Mouse (Mus musculus): ENCODE results near the gene Actn3. TPM values are rescaled to one million over a fixed set of nuclear protein-coding genes. Genes with fewer than 3 reads are reported as not detected.
"Not testable (repeated sequence)": the region's sequence is repeated elsewhere in the genome, so short reads cannot be mapped to it uniquely, and the experiment has no call there.

Actn3 gene
- 1 to 10 TPM; 2.5 to 3.4 TPM for total RNA-seq (2021)

DNA sequence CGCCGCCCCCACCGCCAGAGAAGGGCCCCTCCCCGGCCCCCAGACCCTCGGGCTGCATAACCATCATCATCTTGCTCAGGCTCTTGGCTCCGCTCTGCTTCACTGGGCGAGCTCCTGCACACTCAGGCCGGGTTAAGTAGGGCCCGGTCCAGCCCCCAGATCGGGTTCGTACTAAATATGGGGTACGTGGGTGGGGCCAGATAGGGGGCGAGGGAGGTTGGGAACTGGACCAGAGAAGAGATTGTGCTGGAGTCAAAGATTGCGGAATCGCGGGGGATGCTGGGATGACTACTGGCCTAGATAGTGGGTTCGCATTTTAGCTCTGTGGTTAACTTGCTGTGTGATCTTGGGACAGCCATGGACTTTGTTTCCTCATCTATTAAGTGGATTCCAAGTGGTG is at the start of gene Actn3:
TSS of gene Actn3 (minus strand) at position 125 of the 400 bp plus-strand sequence.
- intact Hi-C loops (cut with DNase I): no loop called here
- DNase-seq: no peak

DNA sequence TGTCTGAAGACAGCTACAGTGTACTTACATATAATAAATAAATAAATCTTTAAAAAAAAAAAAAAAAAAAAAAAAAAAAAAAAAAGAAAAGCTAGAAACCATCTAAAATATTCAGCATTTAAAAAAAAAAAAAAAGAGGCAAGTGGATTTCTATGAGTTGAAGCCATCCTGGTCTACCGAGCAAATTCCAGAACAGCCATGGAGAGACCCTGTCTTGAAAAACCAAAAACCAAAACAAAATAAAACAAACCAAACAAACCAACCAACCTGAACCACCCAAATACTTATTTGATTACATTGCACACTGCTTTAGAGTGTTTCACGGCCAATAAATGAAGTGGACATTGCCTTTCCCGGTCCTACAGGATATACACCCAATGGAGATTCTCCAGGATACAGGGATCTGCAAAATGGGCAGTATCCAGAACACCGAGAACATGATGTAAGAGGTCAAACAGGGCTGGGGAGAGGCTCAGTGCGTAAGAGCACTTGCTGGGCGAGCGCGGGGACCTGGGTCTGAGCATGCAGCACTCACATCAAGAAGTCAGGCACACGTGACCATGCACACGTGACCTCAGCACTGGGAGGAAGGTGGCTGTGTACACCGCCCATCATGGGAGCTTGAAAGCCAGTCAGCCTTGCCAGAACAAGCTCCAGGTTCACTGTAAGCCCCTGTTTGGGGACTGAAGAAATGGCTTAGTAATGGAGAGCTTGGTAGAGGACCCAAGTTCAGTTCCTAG is 47.6 kb upstream of the Actn3 start:
- intact Hi-C loops (cut with DNase I): no loop called here
- no peak for DNase-seq

DNA sequence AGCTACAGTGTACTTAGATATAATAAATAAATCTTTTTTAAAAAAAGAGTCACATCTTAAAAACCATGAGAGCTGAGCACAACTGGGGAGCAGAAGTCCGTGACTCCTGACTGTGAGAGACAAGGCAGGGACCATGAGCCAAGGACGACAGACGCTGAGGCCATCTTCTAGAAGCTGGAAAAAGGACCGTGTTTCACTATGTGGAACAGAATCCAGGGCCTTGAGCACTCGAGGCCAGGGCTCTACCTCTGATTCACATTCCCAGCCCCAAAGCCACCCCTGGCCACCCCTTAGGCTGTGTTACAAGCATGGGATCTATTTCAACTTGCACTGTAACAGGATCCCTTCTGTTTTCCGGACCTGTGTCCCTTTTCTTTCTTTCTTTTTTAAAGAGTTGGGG is 41.9 kb upstream of the Actn3 start:
- intact Hi-C loops (cut with DNase I): no loop called here
- DNase-seq: no peak

DNA sequence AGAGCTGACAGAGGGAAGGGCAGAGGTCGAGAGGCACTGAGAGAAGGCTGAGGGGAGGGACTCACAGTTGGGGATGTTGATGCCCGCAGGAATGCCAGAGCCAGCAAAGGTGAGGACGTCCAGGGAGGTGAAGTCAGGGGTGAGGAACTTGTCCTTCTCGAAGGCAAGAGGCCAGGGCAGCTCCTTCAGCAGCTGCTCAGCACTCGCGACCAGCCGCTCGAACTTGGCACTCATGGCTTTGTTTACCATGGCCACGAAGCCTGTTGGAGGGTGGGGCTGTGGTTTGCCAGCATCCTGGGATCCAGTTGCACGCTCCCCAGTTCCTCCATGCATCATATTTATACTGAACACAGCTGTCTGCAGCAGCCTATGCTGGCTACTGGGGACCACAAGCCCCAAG is 39.1 kb upstream of the Actn3 start:
- DNase-seq: no peak
- intact Hi-C loops (cut with DNase I): no loop called here

DNA sequence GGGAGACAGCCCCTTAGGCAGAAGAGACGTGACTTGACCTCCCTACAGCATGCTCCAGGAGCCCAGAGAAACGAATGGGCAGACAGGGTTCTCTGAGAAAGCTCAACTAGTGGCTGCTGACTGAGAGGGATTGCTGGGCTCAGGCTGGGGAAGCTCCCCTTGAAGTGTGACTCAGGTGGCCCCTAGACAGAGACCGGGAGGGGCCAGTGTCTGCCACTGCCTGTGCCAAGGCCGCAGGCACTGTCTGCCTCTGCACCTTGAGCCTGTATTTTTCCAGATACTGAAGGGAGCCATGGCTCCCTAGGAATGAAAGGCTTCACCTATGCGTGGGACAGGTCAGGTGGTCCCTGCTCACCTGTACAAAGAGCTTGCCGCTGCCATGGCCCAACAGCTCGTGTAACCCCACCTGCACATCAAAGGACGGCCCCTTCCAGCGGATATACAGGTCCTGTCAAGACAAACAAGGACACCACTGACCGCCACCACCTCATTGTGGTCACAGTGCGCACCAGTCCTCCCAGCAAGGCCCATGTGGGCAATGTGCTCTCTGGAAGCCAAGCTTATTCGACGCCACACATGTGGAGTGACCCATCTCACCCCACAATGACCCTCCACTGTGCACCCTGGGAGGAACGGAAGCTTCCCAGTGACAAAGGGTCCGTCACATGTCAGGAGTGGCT is 38.4 kb upstream of the Actn3 start:
- DNase-seq: no peak
- intact Hi-C loops (cut with DNase I): no loop called here

DNA sequence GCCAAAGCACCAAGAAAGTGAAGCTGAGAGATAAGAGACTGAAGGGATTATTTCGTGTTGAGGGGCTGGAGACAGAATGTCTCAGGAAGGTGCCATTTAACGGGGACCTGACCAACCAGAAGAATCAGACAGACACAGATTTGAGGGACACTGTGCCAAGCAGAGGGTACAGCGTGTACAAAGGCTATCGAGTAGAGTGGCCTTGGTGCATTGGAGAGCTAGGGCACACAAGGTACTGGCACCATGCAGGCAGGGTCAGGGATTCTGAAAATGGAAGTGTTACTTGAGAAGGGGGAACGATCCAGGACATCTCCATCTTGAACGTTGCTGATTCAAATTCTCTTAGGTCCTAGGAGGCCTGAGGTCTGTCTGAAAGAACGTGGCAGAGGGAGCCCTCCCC is 31.7 kb upstream of the Actn3 start:
- intact Hi-C loops (cut with DNase I): loop anchor here (5.0 kb wide), 1 partner anchor 152 kb away; the partner anchor contains the start of gene Rbm4b
- no peak for DNase-seq

DNA sequence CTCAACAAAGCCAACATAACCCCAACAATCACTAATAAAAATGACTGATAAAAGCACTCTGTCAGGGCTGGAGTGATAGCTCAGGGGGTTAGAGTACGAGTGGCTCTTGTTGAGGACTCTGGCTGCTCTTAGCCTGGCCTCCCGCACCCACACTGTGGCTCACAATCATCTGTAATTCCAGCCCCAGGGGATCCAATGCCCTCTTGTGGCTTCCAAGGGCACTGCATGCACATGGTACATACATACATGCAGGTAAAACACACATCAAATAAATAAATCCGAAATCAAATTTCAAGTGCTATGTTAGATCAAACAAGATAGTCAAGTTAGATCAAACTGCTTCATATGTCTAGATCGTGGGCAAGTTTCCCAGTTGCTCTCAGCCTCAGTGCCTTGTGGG is 30.4 kb upstream of the Actn3 start:
- peak; percentile 53 for DNase-seq
- intact Hi-C loops (cut with DNase I): loop anchor here (5.0 kb wide), 1 partner anchor 151 kb away; the partner anchor contains the start of gene Rbm4b

DNA sequence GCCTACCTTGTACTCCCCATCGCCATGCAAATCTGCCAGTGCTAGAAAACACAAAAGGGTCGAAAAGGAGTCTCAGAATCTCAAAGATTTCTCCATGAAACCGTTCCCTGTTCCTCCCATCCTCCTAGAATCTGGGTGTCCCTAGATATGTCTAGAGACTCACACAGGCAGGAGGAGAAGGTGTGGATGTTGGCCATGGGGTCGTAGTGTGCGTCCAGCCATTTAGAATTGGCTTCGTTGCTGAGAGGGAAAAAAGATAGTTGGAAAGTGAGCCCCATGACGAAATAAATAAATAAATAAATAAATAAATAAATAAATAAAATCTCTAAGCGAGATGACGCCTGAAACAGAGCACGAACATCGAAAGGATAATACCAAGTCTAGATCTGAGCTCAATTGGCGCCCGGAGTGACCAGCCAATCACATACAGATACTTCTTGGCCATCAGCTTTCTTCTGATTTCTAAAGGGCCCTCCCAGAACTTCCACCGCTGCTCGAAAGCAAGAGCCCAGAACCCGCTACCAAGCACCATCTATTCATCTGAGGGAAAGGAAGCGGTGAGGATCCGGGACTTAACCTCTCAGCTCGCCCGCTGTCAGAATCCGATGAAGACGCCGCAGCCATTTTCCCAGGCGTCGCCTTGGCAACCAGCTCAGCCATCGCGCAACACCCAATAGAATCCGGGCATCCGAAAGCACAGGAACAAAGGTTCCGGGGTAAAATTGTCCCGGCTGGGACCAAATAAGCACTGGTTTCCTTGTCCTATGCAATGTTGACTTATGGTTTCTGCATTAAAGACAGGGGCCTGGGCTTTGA is 28.5 kb upstream of the Actn3 start, which contains the start of gene Bbs1:
TSS of gene Bbs1 (minus strand) at position 650 of the 816 bp plus-strand sequence.
- intact Hi-C loops (cut with DNase I): loop anchor here (5.0 kb wide), 1 partner anchor 149 kb away; the partner anchor contains the start of gene Rbm4b
- peak; percentile 77 for DNase-seq

DNA sequence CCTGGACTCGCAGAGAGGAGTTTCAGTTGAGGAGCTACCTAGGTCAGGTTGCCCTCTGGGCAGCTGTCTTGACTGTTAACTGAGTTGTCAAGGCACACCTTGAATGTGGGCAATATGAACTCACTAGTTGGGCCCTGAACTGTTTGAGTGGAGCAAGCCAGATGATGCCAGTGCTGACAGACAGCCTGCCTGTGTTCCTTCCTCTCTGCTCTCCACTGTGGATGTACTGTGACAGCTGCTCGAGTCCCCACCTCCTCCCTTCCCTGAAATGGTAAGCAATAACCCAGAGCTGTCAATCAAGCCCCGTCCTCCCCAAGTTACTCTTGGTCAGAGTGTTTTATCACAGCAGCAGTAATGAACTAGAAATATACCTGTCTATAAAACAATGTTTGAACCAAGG is 22.2 kb upstream of the Actn3 start:
- intact Hi-C loops (cut with DNase I): no loop called here
- no peak for DNase-seq

DNA sequence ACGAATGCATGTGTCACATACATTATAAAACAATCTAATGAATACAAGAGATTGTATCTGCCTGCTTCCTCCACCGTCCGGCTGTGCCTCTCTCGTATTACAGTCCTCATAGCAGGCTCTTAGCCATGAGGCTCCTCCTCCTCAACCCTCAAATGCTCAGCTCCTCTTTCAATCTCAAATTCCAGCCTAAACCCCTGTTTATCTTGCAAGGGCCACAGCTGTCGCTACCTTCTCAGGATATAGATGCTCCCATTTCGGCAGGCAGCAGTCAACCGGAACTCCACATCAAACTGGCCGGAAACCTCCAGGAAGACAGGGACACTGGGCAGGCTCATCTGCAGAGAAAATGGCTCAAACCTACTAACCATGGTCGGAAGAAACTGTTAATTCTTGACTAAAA is 21.3 kb upstream of the Actn3 start:
- intact Hi-C loops (cut with DNase I): no loop called here
- no peak for DNase-seq

DNA sequence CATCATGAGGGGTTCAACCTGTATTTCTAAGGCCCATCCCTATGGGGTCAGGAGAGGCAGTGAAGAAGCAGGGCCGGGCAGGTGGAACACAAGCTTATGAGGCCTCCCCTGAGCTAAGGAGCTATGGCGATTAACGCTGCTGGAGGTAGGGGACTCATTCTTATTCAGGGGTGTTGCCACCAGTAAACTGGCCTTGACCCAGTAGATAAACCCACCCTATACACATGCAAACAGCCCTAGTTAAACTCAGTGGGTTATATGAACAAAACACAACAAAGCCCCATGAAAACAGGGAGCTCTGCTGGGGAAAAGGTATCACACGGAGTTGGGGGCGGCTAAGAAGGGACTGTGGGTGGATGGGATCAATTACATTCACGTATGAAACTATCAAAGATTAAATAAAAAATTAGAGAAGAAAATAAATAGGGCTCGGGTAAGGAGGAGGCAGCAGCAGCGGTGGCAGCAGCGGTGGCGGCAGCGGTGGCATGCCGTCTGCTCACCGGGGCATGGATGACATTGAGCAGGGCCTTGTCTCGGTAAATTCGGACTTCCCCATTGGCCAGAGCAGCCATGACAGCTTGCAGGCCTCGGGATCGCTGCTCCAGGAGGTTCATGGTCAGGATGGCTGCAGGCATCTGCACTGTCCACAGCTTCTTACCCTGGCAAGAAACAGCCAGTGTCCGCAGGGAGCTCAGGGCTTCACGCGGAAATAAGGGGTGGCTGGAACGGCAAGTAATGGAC is 19.2 kb upstream of the Actn3 start:
- DNase-seq: no peak
- intact Hi-C loops (cut with DNase I): no loop called here

DNA sequence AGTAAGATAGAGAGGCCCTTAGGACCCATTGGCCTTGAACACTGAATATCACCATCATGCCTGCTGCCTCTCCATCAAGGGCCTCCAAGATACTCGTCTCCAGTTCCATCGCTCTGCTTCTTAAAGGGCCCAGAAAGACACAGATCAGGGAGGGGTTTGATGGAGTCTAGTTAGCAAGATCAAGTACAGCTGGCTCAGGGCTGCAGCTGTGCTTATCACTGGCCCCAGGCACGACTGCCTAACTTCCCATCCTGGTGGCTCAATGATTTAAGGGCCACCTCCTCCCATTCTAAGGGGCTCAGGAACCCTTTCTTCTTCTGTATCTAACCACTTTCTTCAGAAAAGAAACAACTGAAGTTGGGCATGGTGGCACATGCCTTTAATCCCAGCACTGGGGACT is 14.1 kb upstream of the Actn3 start:
- intact Hi-C loops (cut with DNase I): no loop called here
- DNase-seq: no peak

DNA sequence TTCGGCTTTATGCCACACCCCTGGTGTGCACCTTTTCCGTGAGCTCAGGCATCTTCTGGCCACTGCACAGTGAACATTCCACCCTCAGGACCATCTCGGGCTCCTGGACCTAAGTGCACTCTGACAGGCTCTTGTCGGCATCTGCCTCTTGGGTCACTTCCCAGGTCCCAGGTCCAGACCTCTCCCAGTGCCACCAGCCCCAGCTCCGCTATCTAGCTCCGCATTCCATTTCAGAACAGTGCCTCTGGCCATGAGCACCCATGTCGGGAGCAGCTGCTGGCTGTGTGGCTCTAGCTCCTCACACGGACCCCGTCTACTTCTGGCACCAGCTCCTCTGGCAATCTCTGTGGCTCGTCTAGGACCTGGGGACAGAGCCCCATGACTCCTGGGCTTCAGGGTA is 12.1 kb upstream of the Actn3 start:
- intact Hi-C loops (cut with DNase I): no loop called here
- DNase-seq: no peak

DNA sequence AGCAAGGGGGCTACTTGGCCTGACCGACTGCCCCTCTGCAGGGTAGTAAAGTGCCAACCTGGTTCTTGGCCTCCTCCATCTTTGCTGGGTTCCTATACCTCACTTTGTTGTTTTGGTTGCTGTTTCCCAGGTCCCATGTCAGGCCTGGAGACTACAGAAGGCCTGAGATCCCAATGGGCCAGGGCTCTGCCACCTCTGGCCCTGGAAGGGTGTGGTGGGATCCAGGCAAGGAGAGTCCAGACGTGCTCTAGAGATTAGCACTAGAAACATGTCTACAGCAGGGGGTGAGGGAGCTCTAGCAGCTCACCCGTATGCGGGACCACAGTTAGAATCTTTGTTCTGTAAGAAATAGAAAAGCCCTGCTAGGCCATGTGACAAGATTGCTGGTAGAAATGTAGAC is 6.3 kb upstream of the Actn3 start:
- intact Hi-C loops (cut with DNase I): no loop called here
- DNase-seq: no peak

DNA sequence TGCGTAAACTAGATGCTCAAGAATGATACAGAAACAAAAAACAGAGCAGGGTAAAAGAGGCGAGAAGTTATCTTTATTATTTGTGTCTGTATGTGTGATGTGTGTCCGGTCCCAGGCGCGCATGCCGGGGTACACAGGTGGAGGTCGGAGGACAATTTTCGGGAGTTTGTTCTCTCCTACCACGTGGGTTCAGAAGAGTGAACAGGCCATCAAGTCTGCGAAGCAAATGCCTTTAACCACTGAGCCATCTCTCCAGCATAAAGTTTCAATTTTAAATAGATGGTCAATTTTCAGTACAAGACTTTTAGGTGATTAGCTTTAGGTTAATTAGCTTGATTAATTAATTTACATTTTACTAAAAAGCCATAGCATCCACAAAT is 1.6 kb upstream of the Actn3 start:
- DNase-seq: no peak
- intact Hi-C loops (cut with DNase I): no loop called here

DNA sequence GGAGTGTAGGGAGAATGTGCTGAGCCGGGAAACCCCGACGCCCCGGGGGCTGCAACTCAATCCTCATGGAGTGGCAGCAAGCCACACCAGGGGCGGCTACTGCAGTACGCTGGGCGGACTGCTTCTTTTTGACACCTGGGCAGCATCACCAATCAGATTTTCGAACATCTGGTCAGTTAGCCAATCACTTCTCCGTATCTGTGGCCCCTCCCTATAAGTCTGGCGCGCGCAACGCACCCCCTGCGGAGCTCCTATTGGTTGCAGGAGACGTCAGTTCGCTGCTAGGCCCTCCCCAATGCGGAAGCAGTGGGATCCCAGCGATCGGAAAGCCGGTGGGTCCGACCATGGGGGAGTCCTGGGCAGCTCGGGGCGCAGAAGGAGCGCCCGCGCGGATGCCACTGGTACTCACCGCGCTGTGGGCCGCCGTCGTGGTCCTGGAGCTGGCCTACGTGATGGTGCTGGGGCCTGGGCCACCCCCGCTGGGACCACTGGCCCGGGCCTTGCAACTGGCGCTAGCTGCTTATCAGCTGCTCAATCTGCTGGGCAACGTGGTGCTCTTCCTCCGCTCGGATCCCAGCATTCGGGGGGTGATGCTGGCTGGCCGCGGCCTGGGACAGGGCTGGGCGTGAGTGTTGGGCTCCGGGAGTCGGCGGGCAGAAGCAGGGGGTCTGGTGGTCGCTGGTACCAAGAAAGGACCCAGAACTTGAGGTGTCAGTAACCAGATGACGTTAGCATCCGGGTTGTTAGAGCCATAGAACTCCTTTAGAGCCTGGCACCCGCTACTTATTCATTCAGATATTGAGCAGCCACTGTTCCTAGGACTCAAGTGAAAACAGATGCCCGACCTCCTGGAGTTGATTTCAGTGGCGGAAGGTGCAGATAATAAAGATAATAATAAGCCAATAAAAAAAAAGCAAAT is 955 bp upstream of the Actn3 start, which contains the start of gene Zdhhc24:
TSS of gene Zdhhc24 (plus strand) at position 264 of the 919 bp plus-strand sequence.
- intact Hi-C loops (cut with DNase I): no loop called here
- peak; percentile 97 for DNase-seq

DNA sequence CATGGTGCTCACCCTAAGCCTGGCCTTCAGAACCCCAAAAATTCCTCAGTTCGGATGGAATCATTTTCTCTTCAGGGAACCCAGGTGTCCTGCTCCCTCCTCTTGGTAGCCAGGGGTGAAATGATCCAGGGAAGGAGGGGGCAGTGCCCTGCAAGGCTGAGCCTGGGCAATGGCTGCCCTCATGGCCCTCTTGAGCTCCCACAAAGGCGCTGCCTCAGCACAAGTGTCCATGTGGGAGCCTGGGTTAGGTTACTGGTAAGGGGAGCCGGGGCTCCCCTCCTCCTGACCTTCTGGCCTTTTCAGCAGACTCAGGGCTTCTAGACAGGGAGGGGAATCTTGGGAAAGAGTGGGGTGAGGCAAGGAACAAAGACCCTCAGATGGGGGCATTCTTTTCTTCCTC is 954 bp downstream of the Actn3 start:
- intact Hi-C loops (cut with DNase I): no loop called here
- DNase-seq: no peak

DNA sequence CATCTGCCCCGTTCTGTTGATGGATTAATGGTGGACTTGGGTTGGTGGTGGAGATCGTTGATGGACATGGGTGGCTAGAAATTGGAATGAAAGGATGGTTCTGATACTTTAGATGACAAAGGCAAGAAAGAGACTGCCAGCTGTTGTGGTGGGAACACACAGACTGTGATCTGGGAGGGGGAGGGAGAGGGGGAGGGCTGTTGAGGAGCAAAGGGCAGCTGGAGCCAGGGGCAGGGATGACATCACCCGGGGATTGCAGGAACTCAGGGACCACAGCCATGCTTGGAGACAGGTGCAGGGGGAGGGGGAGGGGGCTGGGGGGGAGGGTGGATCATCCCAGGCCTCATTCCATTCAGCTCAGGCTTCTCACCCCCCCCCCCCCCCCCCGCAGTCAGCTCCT is 1.5 kb downstream of the Actn3 start:
- no peak for DNase-seq
- intact Hi-C loops (cut with DNase I): no loop called here

DNA sequence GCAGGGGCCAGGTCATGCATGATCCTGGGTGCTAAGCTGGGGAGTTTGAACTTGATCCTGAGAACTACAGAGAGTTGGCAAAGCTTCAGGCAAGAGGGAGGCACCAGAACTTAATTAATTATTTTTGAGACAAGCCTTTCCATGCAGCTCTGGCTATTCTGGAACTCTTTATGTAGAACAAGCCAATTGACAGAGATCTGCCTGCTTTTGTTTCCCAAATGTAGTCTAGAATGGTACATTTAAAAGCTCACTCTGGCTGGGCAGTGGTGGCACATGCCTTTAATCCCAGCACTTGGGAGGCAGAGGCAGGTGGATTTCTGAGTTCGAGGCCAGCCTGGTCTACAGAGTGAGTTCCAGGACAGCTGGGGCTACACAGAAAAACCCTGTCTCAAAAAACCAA is 3.1 kb downstream of the Actn3 start:
- intact Hi-C loops (cut with DNase I); DNase-seq: not testable (repeated sequence)

DNA sequence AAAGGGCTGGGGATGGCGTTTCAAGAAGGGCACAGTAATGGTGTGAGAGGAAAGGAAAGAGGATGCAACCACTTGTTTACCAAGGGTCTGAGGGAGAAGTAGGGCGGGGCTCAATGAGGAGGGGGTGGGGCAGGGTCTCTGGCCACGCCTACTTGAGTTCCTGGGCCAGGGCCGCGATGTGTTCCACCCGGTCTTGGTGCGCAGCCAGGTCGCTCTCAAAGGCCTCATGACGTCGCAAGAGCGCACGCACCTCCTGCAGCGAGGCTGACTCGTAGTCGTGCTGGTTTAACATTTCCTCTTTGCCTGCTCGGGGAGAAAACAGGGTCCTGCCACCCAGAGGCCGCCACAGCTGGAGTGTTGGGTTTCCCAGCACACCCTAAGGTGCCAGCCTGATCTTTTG is 12.6 kb downstream of the Actn3 start:
- intact Hi-C loops (cut with DNase I): no loop called here
- peak; percentile 51 for DNase-seq
